Mouse (Mus musculus) layer of hippocampus, postnatal 36 days (tissue): ENCODE data around the gene Ncaph. TPM values are rescaled to one million over a fixed set of nuclear protein-coding genes. Genes with fewer than 3 reads are reported as not detected.
"Not testable (repeated sequence)": the region's sequence is repeated elsewhere in the genome, so short reads cannot be mapped to it uniquely, and the experiment has no call there.

Experiments
- DNase-seq, 2 experiments: peaks; one replicate each; pipeline ENCODE4 v3.0.0; 2022
- total RNA-seq, 2 experiments: library from RNA; stranded (reverse); gene quantifications; 2 replicates each; pipeline ENCODE4 v1.2.3; 2021

The Ncaph gene
- 1 to 10 TPM; 1.3 to 1.7 TPM for total RNA-seq

DNA sequence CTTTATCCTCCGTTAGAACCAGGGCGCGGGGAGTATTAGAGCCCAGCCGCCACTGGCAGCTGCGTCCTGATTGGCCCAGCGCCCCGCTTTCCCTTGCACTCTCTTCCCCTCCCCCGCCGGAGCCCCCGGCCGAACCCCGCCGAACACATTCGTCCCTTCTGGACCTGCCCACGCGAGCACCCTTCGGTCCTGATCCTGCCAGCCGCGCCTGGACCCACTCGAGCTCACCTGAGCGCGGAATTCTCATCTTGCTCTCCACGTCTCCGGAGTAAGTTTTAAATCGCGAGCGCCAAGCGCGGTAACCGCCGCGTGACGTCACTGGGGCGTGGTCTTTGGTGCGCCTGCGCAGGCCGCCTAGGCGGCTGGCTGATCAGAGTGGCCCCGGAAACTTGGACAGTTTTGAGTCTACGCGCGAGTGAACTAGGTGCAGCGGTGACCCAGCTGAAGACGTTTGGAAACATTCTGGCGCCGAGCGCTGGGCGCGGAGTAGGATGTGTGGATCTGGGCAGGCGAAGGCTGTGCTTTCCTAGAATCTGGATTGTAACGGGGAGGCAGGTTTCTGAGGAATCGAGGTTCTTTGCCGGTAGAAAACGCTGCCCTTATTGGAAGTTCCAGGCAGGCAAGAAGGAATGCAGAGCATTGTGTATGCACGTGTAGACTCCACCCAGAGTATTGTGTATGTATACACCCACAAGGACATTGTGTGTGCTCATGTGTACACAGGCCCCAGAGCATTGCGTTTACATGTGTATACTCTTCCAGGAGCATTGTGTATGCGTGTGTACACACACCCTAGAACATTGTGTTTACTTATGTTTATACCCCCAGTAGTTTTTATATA, at the start of gene Ncaph:
Gene Ncaph (minus strand): TSS at position 334 of the 841 bp plus-strand sequence.
- DNase-seq, result peak; percentile 87 to 91

DNA sequence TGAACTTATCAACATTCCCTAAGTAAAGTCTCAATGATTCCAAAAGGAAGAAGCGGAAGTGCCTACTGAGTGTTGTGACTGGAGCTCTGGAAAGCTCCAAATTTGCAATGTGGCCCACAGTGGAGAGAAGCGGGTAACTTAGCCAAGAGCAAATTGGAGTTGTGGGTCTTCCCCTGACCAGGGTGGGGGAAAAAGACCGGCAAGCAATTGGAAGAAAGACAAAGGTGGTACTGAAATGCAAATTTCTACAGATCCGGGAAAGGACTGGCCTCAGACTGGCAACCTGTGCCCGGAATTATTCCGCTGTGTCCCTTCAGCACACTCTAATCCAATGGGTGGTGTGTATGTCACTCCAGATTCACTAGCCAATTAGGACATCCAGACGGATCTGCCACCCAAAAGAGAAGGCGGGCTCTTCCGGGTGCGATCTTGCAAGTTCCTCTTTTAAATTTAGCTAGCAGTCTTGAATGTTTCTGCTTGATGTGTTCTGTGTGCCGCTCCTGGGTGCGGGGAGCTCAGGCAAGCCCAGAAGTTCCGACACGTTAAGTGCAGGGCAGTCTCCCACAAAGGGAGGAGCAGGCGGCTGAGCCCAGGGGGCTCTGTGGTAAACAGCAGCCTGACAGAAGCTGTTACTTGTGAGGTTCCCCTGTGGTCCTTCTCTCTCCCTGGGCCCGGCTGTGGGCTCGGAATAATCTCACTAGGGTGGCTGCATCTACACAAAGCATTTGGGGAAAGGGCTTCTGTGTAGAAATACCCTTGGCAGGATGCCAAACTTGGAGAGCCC, 49.0 kb upstream of the Ncaph start:
- DNase-seq, result peak; percentile 77 to 78

DNA sequence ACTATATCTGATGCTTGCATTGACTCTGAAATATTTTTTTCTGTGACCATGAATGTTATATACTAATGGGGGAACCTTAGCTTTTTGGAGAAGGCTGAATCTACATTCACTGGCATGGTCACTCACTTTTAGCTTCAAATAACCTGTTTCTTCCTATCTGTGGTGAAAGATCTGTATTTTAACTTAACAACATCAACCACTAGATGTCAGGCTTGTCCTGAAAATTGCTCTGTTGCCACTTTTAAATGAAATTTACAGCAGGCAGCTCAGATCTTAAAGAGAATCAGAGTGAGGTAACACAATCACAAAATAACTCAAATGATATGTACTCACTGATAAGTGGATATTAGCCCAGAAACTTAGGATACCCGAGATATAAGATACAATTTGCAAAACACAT, 32.5 kb upstream of the Ncaph start:
- not testable (repeated sequence) for DNase-seq

DNA sequence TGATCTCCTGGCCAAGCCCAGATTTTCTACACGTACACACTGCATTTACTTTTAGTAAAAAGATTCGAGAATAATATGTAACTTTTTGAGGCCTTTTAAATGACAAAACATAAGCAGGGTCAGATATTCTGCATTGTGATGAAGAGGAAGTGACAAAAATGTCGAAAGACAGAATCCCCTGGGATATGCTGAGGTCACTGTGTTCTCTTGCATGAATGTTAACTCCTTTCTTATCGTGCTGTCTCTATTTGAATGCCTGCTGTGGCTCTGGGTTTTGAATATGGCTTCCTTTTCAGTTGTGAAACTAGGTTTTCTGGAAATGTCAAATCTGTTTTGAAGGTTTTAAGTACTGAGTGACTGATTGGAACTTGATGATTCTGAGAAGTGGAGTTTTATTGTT, 31.9 kb upstream of the Ncaph start:
- no peak for DNase-seq

DNA sequence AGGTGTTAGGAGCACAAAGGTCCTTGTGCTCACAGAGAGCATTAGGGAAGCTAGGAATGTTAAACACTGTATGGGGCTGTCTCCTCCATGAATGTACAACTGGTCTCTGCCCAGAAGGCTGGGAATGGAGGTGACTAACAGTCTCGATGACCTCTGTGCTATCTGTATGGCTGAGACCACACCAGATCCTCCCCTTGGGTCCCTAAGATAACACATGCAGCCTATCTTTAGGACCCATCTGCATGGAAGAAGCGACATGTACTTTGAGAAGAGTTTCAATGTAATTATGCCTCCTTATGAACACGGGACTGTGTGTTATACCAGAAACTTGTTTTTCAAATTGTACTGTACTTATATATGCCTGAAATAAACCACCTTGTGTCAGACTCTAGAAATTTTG, 11.9 kb upstream of the Ncaph start:
- no peak for DNase-seq

DNA sequence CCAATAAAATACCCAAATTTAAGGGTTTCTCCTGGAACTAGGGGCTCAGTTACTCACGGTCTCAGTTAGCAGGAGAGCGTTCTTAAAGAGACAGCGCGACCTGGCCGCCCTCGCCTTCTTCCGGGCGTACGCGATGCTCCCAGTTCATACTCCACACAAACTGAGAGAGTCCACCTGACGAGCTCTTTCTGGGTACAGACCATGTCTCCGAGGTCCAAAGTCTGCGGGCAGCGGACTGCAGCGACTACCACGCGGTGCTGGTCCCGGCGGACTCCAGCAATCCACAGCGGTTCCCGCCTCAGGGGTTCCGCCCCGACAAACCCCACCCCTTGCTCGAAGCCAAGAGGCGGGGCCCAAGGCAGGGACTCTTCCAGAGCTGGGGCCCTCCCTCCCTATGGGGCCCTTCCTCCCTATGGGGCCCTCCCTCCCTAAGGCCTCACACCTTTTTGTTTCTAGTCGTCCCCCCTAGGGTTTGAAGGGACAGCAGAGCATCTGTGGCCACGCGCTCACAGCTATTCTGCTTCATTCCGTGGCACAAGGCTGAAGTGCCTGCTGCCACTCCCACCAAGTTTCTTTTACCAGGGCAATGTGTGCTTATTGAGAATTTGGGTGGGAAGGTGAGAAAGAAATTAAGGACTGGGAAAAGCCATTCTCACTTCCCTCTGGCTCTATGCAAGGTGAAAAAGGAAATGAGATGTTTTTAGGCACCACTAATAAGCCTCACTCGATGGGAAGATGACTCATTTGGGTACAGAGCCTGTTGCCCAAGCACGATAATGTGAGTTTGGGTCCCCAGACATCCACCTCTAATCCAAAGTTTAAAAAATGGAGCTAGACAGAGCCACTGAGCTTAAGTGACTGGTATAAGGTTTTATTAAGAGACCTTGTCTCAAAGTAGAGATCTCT, 9.7 kb upstream of the Ncaph start, which contains the start of gene Itpripl1:
Gene Itpripl1 (minus strand): TSS at position 285 of the 906 bp plus-strand sequence.
- DNase-seq, result peak; percentile 38

DNA sequence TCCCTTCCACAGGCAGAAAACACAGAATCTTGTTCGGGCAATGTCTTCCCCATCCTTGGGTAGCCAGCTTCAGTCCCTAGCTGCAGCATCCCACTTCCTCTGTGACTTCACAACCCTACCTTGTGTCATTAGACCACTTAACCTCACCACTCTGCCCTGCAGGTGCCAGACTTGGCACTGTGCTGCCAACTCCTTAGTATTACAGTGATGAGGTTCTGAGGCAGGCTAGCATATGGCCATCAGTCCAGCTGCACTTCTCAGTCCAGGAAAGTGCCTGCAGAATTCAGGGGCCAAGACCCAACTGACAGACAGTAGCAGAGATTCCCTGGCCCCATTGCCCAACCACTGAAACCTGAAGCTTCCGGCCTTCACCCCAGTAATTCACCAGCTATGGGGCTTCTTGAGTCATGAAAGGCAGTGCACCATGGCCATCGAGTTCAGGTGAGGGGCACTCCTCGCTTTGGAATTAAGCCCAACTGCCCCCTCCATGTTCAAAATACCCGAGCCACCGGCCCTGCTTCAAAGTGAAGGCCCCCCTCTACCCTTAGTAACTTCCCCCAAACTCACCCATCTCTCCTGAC, 8.9 kb upstream of the Ncaph start:
- DNase-seq, result no peak

DNA sequence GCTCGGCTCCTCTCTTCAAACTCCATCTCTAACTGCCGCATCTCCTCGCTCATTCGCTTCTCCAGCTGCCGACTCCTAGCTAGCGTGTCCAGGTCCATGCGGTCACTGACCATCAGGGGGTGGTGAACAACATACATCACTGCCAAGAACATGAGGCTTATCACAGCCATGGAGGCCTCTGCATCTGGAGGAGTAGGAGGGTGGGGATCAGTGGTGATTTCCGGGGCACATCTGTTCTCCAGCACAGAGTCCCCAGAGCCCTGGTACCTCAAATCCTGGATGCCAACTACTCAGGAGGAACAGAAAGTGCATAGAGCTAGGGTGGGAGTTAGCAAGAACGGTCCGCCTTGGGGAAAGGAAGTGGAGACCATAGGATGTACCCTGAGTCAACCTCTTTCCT, 8.3 kb upstream of the Ncaph start:
- no peak for DNase-seq

DNA sequence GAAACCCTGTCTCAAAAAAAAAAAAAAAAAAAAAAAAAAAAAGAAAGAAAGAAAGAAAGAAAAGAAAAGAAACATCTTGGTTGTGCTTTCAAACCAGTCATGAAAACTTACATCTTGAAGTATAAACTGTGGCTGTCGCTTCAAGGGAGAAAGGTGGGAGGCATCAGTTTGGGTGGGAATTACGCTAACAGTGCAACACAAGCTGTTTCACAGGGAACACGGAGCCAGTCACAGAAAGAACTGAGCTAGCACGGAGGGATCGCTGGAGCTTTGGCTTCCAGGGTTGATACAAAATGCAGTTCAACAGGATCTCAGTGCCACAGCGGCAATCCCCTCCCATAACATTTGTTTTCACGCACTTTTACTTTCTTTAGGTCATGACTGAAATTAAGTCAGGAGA, 6.3 kb upstream of the Ncaph start:
- peak in 1 of 2 experiments; percentile 26 for DNase-seq

DNA sequence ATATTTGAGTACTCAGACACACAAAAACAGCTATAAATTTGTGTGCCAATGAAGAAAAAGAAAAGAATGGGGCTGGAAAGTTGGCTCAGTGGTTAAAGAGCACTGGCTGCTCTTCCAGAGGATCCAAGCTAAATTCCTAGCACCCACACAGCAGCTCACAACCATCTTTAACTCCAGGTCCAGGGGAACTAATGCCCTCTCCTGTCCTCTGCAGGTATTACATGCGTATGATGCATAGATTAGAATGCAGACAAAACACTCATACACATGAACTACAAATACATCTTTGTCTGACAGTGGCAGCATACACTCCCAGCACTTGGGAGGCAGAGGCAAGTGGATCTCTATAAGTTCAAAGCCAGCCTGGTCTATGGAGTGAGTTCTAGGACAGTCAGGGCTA, 5.9 kb upstream of the Ncaph start:
- DNase-seq, result no peak

DNA sequence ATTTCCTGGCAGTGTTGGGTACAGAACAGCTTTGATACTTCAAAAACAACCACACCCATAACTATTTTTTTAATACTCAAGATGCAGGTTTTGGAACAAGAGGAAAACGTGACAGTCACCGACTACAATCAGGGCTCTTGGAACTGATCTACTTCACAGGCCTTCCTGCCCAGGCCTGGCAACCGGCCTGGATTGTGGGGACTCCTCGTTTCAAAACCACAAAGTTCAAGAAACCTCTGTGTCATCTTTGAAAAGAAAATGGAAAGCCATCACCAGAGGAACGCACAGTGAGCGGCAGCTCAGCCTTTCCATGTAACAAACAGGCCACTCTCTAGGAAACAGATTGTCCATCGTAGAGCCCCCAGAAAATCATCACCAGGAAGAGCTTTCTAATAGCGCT, 5.3 kb upstream of the Ncaph start:
- DNase-seq, result no peak

DNA sequence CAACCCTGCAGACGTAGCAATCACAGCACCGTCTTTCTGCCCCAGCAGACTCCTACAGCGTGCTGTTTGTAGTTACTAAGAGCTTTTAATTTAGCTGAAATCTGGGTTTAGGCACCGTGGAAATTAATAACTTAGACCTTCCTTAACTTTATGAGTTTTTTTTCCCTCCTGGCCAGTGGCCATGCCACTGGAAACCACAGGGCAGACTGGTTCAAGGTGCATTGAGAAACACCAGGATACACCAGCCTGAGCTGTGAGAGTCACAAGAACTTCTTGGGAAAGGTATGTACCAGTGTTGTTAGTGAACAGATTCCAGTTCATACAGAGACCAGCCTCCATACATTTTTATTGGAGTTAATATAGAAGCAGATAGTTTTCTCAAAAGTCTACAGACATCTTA, 4.7 kb upstream of the Ncaph start:
- no peak for DNase-seq

DNA sequence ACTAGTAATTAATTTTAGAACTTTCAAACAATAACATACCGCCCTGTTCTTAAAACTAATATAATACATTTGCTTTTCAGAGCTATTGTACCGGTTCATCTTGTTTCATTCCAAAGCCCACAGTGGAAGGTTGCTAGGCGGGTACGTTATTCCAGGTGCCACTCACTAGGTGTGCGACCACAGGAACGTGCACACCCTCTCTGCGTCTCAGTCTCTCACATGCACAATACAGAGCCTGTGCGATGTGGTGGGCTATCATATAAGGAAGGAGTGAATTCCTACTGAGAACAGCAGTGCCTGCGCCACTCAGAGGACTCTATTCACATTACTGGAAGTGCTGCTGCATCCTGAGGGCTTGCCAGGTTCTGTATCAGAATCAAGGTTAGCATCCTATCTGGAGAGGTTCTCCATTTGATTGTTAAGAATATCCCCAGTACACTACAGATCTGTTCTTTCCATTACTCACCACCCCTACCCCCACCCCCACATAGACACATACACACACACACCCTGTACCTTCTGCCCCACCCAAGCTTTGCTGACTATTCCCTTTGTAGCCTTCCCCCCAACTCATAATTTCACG, 4.2 kb upstream of the Ncaph start:
- no peak for DNase-seq

DNA sequence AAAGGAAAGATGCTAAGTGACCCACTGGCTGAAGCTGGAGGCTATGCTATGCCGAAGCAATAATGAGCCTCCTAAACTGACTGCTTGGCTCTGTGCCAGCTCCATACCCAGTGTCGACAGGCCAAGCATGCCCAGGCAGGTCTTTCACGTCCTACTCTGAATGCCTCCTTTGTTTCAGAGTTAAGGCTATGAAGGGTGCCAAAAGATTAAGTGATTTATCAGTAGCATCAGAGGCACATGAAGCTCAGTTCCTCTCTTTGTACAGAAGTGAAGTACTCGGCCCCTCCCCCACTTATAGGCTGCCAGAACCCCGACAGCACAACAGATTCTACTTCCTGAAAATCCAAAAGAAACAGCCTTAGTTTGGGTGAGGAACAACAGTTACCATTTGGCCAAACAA, 3.2 kb upstream of the Ncaph start:
- DNase-seq, result no peak

DNA sequence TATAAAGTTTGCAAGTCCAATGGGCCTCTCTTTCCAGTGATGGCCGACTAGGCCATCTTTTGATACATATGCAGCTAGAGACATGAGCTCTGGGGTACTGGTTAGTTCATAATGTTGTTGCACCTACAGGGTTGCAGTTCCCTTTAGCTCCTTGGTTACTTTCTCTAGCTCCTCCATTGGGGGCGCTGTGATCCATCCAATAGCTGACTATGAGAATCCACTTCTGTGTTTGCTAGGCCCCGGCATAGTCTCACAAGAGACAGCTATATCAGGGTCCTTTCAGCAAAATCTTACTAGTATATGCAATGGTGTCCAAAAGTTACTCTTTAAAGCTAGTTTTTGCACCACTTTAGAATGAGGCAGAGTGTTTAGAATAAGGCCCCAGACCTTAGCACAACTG, 1.5 kb upstream of the Ncaph start:
- not testable (repeated sequence) for DNase-seq

DNA sequence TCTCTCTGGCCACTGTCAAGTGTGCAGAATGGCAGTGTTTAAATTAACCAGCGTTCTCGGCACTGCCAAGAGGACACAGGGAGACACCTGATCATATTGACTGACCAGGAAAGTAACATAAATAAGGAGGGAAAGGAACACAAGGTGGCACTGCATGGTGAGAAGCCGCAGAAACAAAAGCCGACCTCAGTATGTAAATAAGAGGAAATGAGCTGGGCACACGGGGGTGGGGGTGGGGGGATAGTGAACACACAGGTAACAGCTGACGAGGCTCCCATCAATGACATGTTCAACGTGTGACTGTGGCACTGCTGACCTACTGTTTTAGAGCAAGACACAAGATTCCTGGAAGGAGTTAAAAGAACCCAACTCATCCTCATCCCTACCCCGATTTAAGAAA, 2.4 kb downstream of the Ncaph start:
- no peak for DNase-seq

DNA sequence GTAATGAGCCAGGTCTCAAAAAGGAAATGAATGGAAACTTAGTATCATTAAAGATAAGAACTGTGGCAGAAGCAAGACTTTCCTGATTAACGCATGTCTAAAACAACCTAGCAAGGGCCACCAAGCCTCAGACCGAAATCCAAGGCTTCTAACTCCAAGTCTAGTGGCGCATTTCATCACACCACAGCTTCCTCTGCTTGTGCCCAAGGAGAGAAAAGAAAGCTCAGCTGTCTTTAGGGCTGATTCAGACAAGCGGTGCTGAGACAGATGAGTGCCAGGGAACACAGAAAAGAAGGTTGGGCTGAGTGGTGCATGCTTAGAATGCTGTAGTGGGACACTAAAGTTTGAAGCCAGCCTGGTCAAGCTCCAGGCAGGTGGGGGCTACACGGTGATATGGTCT, 4.8 kb downstream of the Ncaph start:
- no peak for DNase-seq

DNA sequence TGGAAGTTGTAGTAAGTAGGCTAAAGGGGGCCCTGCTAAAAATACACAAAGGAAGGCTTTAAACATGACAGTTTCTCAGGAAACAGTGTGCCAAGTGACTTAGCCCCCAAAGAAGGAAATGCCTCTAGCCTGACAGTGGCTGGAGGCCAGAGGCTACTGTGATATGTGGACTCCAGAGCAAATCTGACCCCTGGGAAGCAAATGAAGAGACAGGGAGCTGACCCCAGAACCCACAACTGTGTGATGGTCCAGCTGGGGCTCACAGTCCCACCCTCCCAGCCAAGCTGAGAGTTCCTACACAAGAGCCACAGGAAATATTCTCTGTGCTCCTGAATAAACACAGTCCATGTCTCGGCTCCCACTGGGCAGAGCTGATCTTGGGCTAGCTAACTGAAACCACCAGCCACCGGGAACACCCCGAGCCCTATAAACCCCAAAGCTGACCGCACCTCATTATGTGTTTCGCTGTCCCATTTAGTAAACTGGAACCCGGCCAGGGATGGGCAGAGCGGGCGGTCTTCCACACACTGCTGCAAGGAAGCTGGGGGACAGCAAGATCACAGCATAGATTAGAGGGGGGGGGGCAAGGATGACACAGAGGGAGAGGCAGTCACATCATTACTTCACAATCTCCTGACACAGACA, 12.0 kb downstream of the Ncaph start:
- no peak for DNase-seq

DNA sequence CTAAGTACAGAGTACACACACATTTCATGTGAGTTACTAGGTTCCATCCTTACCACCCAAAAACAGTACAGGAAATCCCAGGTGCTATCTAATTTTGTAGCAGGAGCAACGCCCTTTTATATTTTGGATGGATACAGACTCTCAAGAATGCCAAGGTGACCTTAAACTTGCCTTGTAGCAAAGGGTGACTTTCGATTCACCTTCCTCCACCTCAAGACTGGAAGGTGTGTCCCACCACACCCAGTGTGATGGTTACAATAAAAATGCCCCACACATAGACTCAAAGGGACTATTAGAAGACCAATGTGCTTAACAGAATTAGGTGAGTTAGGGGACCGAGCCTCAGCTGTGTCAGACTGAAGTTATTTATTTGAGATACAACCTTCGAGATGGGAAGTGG, 24.8 kb downstream of the Ncaph start:
- DNase-seq, result no peak

DNA sequence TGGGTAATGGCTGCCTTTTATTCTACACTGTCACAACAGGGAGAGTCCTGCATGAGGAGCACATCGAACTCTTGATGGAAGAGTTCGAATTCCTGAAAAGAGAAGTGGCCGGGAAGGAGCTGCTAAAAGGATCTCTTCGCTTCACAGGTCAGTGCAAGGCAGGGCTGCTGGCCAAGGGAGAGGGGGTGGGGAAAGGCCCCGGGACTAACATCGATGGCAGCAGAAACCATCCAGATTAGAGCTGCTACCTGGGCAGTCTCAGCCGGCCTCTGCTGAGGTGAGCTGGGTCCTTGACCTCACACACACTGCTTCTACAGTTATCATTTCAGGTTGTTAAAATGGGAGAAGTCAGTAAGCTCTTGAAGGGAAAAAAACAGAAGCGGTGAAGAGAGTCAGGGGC, 41.8 kb downstream of the Ncaph start:
- no peak for DNase-seq

DNA sequence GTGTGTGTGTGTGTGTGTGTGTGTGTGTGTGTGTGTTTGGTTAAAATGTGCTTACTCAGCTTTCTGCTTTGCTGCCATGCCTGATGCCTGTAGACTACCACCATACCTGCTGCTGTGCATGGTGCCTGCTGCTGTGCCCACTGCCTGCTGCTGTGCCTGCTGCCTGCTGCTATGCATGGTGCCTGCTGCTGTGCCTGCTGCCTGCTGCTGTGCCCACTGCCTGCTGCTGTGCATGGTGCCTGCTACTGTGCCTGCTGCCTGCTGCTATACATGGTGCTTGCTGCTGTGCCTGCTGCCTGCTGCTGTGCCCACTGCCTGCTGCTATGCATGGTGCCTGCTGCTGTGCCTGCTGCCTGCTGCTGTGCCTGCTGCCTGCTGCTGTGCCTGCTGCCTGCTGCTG, 43.6 kb downstream of the Ncaph start:
- DNase-seq, result not testable (repeated sequence)
